Mouse (Mus musculus) Patski (cell line): Measurements from ENCODE around the gene Tanc1. TPM values are rescaled to one million over a fixed set of nuclear protein-coding genes. Genes with fewer than 3 reads are reported as not detected.
"Not testable (repeated sequence)": the region's sequence is repeated elsewhere in the genome, so short reads cannot be mapped to it uniquely, and the experiment has no call there.

Source experiments
- ATAC-seq: fragments of 100-300 bp; one replicate; pipeline ENCODE4 v1.8.0; 2021
- CTCF ChIA-PET: fragments of 350-600 bp; sonication (Branson Sonifier 250); formaldehyde crosslinking; loops from one replicate; lab custom pipeline; 2022; ENCODE audit warnings: inconsistent platforms; lab: Charles Lee
- POLR2A ChIA-PET: fragments of 350-600 bp; sonication (Branson Sonifier 250); formaldehyde crosslinking; loops from one replicate; lab custom pipeline; 2022; ENCODE audit warnings: antibody characterized with exemption, inconsistent platforms; lab: Charles Lee
- DNase-seq: peaks from one replicate; pipeline ENCODE4 v3.0.0-alpha.2; 2011; ENCODE audit warnings: low read depth, low spot score
- H3K27me3 ChIP-seq: fragments of 371-371 bp; one replicate; pipeline ENCODE4 v1.5.1; 2021
- CTCF ChIP-seq: fragments of 100-300 bp; IDR thresholded peaks from one replicate; pipeline ENCODE4 v1.5.1; 2021
- in situ Hi-C: fragments of 300-500 bp; cut with MboI; formaldehyde crosslinking; loops from 3 replicates; pipeline ENCODE4 v1.11.1; 2018; ENCODE audit warnings: low pct_unique_long_range_greater_than_20kb, mixed read lengths
- polyA plus RNA-seq: library from polyadenylated mRNA; unstranded; gene quantifications from one replicate; pipeline ENCODE4 v1.2.3, GENCODE M21; 2021

The Tanc1 gene
- 45.3 TPM for polyA plus RNA-seq

DNA sequence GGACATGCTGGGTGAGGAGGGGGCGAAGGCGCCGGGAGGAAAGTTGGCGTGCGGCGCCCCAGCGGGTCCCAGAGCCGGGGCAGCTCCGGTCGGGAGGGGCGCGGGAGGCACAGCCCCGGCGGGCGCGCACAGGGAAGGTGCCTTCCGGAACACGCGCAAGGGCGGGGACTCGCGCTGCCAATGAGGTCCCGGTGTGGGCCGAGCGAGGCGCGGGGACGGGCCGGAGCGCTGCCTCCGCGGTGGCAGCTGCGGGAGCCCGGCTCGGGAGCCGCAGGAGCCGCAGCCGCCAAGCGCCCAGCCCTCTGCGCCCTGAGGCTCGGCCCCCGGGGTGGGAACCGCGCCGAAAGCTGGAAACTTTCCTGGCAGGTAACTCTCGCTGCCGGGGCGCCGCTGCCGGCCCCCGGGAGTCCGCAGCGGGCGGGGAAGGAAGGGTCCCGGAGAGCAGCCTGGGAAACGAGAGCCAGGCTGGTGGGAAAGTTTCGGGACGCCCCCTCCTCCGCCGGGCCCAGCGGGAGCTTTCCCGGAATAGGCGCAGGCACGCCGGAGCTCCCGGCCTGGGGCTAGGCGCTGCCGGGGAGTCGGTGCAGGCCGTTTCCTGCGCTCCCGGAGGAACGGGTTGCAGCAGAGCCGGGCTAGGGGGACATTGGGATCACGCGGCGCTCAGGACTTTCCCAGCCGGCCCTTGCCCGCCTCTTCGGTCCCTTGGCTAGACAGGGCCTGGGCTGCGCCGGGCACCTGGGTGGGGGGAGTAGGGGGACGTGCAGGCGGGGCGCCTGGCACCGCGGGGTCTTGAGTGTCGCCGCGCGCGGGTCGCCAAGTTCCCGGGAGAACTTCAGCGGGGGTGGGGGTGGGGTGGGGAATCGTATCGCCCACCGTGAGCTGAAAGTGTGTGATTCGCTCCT, at the start of gene Tanc1:
Tanc1 (plus strand) TSS at position 212 of the 902 bp plus-strand sequence.
- H3K27me3 ChIP-seq, result no peaks in the 10 kb centered on the region
- DNase-seq, result no peak
- ATAC-seq, result peak; percentile 93
- ChIA-PET POLR2A (interaction anchor here (0.7 to 1.6 kb wide), 12 partner anchors 12 to 149 kb away, joined by 3 to 8 read pairs (median 3); no protein-coding TSS in a partner anchor), CTCF (no interaction called here)
- no peak for TF ChIP-seq CTCF
- in situ Hi-C loops, result loop anchor here (5.0 kb wide), 2 partner anchors 60 to 125 kb away; no protein-coding TSS in a partner anchor

DNA sequence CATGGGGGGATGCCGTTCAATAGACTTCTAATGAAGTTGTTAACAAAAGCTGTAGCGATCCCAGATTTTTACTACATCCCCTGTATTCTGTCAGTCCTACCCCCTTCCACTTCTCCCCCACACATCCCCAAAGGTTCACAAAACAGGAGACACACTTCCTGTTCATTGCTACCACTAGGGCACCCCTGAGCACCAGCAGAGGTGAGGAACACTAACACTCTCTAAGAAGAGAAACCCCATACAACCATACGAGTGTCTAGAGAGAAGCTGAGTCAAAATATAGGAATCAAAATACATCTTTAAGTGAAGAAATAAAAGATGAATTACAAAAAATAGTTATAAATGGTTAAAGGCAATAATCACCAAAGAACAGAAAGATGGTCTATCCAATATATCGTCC, 49.6 kb upstream of the Tanc1 start:
- in situ Hi-C loops, result no loop called here
- H3K27me3 ChIP-seq, result no peaks in the 10 kb centered on the region
- peak; percentile 17 for TF ChIP-seq CTCF
- DNase-seq (no peak), ATAC-seq (no peak)
- CTCF ChIA-PET, result no interaction called here
- POLR2A ChIA-PET, result no interaction called here

GRCm38 (mm10) chr2:59562696-59563095, 49.1 kb upstream of the Tanc1 start:
- no peak for TF ChIP-seq CTCF
- ATAC-seq (no peak), DNase-seq (no peak)
- ChIA-PET CTCF (no interaction called here), POLR2A (no interaction called here)
- H3K27me3 ChIP-seq, result no peaks in the 10 kb centered on the region
- in situ Hi-C loops, result no loop called here

DNA sequence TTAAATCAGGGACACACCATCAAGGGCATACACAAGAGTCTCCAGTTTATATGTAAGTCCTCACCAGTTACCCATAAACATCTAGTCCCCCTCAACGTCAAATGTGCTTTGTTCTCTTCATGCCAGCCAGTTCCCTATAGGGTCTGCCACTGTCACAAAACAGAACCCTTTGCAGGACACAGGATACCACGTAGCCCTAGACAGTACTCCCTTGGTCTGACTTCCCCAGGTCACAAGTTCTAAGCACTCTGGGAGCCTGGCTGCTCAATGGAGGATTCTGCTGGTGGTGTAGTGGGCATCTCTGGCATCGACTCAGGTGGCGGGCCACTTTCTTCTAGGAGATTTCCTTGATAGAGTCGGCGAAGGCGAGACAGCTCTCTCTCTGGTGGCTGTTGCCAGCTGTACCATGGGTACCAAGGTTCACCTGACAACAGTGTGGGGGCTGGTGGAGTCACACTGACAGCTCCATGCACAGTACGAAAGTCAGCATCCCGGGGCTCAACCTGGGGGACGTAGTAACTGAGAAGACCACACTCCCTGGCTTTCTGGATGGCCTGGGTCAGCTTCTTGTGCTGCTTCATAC, 47.7 kb upstream of the Tanc1 start:
- POLR2A ChIA-PET, DNase-seq, H3K27me3 ChIP-seq, in situ Hi-C loops, CTCF ChIA-PET, ATAC-seq: not testable (repeated sequence)

DNA sequence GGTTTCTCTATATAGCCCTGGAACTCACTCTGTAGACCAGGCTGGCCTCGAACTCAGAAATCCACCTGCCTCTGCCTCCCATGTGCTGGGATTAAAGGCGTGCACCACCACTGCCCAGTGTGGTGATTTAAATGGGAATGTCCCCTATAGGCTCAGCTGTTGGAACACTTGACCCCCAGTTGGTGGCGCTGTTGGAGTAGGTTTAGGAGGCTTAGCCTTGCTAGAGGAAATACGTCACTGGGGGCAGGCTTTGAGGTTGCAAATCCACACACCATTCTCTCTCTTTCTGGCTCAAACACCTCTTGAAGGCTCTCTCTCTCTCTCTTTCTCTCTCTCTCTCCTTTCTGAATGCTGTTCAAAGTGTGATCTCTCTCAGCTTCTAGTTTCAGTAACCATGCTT, 46.9 kb upstream of the Tanc1 start:
- ATAC-seq (no peak), DNase-seq (no peak)
- TF ChIP-seq CTCF, result peak; percentile 53
- in situ Hi-C loops, result no loop called here
- ChIA-PET POLR2A (no interaction called here), CTCF (no interaction called here)
- H3K27me3 ChIP-seq, result no peaks in the 10 kb centered on the region

DNA sequence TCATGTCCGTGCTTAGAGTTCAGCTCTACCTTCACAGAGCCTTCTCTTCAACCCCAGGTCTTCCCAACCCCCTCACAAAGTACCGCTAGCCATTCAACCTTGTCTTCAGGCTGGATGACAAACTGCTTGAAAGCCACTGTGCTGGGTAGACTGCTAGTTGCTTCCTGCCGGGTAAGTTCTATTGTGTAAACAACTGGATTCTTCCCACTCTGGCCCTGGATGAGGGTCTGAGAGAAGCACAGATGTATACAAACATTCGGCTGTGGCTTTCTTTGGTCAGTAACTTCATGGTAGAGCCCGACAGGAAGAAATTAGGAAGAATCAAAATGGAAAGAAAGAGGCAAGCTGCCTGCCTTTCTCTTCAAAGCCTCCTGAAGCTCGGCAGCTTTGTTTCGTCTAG, 30.9 kb upstream of the Tanc1 start:
- DNase-seq, result no peak
- ChIA-PET CTCF (no interaction called here), POLR2A (no interaction called here)
- in situ Hi-C loops, result no loop called here
- ATAC-seq, result no peak
- H3K27me3 ChIP-seq, result no peaks in the 10 kb centered on the region
- no peak for TF ChIP-seq CTCF

- H3K27me3 ChIP-seq, result no peaks in the 10 kb centered on the region
- no peak for ATAC-seq
- no peak for TF ChIP-seq CTCF
- ChIA-PET CTCF (interaction anchor here (0.9 to 1.3 kb wide), 3 partner anchors 8 to 39 kb away, joined by 3 read pairs; no protein-coding TSS in a partner anchor), POLR2A (interaction anchor here (0.6 kb wide), 1 partner anchor 145 kb away, joined by 3 read pairs; no protein-coding TSS in a partner anchor)
- no peak for DNase-seq
- in situ Hi-C loops, result no loop called here
These were observed 27.9 kb upstream of the Tanc1 start for GRCm38 (mm10) chr2:59583961-59584360.

DNA sequence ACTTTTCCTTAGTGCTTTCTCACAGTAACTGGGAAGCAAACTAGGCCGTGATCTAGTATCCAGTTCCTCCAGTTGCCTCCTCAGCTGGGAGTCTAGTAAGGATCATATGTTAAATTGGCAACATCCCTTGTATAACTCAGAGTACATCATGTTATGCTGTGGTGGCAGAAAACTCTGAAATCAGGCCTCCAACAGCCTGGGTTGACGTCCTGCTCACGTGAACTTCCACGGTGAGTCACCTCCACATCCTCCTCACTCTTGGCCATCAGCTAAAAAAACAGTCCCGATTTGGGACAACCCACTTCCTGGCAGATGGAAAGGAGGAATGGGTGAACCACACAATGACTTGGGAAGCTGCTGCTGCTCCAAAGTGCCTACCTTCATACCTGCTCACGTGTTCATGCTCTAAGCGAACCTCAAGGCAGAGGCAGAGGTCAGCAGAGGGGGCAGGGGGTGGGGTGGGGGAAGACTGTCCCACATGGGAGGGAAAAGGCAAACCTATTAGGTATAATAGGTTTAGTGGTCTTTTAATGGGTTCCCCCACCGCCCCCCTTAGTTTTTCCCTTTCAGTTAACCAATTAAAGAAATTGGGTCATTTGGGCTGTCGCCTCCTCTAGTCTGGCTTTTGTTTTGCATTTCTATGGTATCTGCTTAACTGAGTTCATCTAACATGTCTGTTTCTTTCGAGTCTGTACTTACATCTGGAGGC, 24.3 kb upstream of the Tanc1 start:
- ChIA-PET CTCF (interaction anchor here (1.4 kb wide), 1 partner anchor 10 kb away, joined by 4 read pairs; no protein-coding TSS in a partner anchor), POLR2A (interaction anchor here (0.6 kb wide), 1 partner anchor 148 kb away, joined by 3 read pairs; no protein-coding TSS in a partner anchor)
- DNase-seq (no peak), ATAC-seq (no peak)
- in situ Hi-C loops, result loop anchor here (5.0 kb wide), 1 partner anchor 40 kb away; no protein-coding TSS in a partner anchor
- TF ChIP-seq CTCF, result no peak
- H3K27me3 ChIP-seq, result no peaks in the 10 kb centered on the region

GRCm38 (mm10) chr2:59588096-59588405, 23.8 kb upstream of the Tanc1 start:
- TF ChIP-seq CTCF, result no peak
- ChIA-PET POLR2A (interaction anchor here (0.6 kb wide), 1 partner anchor 148 kb away, joined by 3 read pairs; no protein-coding TSS in a partner anchor), CTCF (interaction anchor here (1.4 kb wide), 1 partner anchor 9 kb away, joined by 4 read pairs; no protein-coding TSS in a partner anchor)
- peak; percentile 57 for ATAC-seq
- DNase-seq, result no peak
- H3K27me3 ChIP-seq, result no peaks in the 10 kb centered on the region
- in situ Hi-C loops, result loop anchor here (5.0 kb wide), 1 partner anchor 41 kb away; no protein-coding TSS in a partner anchor

DNA sequence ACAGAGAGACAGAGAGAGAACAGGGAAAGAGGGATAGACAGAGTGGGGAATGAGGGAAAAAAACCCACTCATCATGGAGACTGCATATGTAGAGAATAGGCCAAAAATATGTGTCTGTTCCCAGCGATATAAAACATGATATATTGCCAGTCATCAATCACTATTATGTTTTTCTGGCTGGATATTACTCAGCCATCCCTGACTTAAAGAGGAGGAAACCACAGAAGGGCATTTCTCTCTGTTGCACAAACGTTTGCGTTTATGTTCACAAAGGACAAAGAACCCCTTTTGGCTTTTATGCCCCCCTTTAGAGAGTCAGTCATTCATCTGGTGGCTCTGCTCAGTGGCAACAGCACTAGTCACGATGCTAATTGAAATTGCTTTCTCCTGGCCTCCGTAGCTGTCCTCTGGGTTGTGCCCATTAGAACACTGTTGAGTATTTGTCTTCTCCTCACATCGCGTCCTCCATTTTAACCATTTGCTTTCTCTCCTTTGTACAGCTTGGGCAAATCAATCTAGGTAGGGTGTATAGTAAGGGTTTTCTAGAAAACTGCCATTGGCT, 18.4 kb upstream of the Tanc1 start:
- ChIA-PET CTCF (interaction anchor here (0.8 kb wide), 1 partner anchor 10 kb away, joined by 3 read pairs; no protein-coding TSS in a partner anchor), POLR2A (no interaction called here)
- ATAC-seq, result no peak
- no peak for DNase-seq
- no peaks in the 10 kb centered on the region for H3K27me3 ChIP-seq
- in situ Hi-C loops, result no loop called here
- no peak for TF ChIP-seq CTCF
